Mouse (Mus musculus) E14TG2a.4 (cell line): ENCODE data around the gene Sft2d1.

ENCODE experiments used
- CTCF ChIP-seq: conservative IDR thresholded peaks from 2 replicates; pipeline ENCODE4 v1.5.1; 2014; ENCODE audit warnings: low read length
- NANOG ChIP-seq: IDR thresholded peaks from 2 replicates; pipeline ENCODE4 v1.6.1; 2014; ENCODE audit warnings: borderline replicate concordance, low read length, mixed read lengths
- POU5F1 ChIP-seq: IDR thresholded peaks from 2 replicates; pipeline ENCODE4 v1.6.1; 2014; ENCODE audit warnings: low read length, borderline replicate concordance

GRCm38 (mm10) chr17:8360876-8361275, 50.0 kb downstream of the Sft2d1 start:
- no peak for TF ChIP-seq CTCF
- TF ChIP-seq NANOG = no peak
- no peak for TF ChIP-seq POU5F1
